Mouse (Mus musculus) stomach, postnatal 0 days (tissue): ENCODE data around the gene Ift140.

Experiments used
- CTCF ChIP-seq: IDR thresholded peaks from 2 replicates; pipeline ENCODE4 v1.5.1; 2016; ENCODE audit warnings: antibody characterized with exemption, low read depth, mild to moderate bottlenecking, moderate library complexity
- EP300 ChIP-seq: optimal IDR thresholded peaks from 2 replicates; pipeline ENCODE3; 2016; ENCODE audit warnings: antibody characterized with exemption

- TF ChIP-seq CTCF (no peak), EP300 (no peak)
These were observed 879 bp upstream of the Ift140 start for GRCm38 (mm10) chr17:25014841-25015570.
